Mouse (Mus musculus): ENCODE results near the gene Olfr1413.

The Olfr1413 gene

GRCm38 (mm10) chr1:92571022-92571421 lies at the start of gene Olfr1413:
TSS of gene Olfr1413 (plus strand) at chr1:92571322.
- no peak for DNase-seq (ENCODE audit: low spot score)

GRCm38 (mm10) chr1:92521376-92521775 lies 49.7 kb upstream of the Olfr1413 start:
- DNase-seq (ENCODE audit: low spot score) = peak; percentile 29

- DNase-seq (ENCODE audit: low spot score) = no peak
Observed at GRCm38 (mm10) chr1:92523764-92524163, 47.4 kb upstream of the Olfr1413 start.

GRCm38 (mm10) chr1:92536972-92537371 lies 34.1 kb upstream of the Olfr1413 start:
- DNase-seq (ENCODE audit: low spot score) = no peak

GRCm38 (mm10) chr1:92539071-92539470 lies 32.1 kb upstream of the Olfr1413 start:
- no peak for DNase-seq (ENCODE audit: low spot score)

- no peak for DNase-seq (ENCODE audit: low spot score)
Observed at GRCm38 (mm10) chr1:92545929-92546328, 25.2 kb upstream of the Olfr1413 start.

GRCm38 (mm10) chr1:92585479-92585878 lies 14.4 kb downstream of the Olfr1413 start, which contains the start of gene Olfr1412:
TSS of gene Olfr1412 (plus strand) at chr1:92585779.
- no peak for DNase-seq (ENCODE audit: low spot score)

GRCm38 (mm10) chr1:92594111-92594510 lies 23.0 kb downstream of the Olfr1413 start, which contains the start of gene Olfr1411:
TSS of gene Olfr1411 (plus strand) at chr1:92594411.
- DNase-seq (ENCODE audit: low spot score) = no peak

GRCm38 (mm10) chr1:92596019-92596418 lies 24.9 kb downstream of the Olfr1413 start:
- DNase-seq (ENCODE audit: low spot score) = no peak

GRCm38 (mm10) chr1:92605482-92605881 lies 34.4 kb downstream of the Olfr1413 start, which contains the start of gene Olfr1410:
TSS of gene Olfr1410 (plus strand) at chr1:92605782.
- DNase-seq (ENCODE audit: low spot score) = no peak

- no peak for DNase-seq (ENCODE audit: low spot score)
Observed at GRCm38 (mm10) chr1:92607711-92608110, 36.6 kb downstream of the Olfr1413 start.

GRCm38 (mm10) chr1:92611008-92611407 lies 39.9 kb downstream of the Olfr1413 start:
- peak; percentile 11 for DNase-seq (ENCODE audit: low spot score)

GRCm38 (mm10) chr1:92613175-92613574 lies 42.1 kb downstream of the Olfr1413 start:
- DNase-seq (ENCODE audit: low spot score) = no peak

- DNase-seq (ENCODE audit: low spot score) = no peak
Observed at GRCm38 (mm10) chr1:92614516-92614915, 43.4 kb downstream of the Olfr1413 start.

- no peak for DNase-seq (ENCODE audit: low spot score)
Observed at GRCm38 (mm10) chr1:92616046-92616445, 44.9 kb downstream of the Olfr1413 start.

- DNase-seq (ENCODE audit: low spot score) = no peak
Observed at GRCm38 (mm10) chr1:92617488-92617887, 46.4 kb downstream of the Olfr1413 start, which contains the start of gene Olfr12. TSS of gene Olfr12 (plus strand) at chr1:92617788.

- DNase-seq (ENCODE audit: low spot score) = peak; percentile 60
Observed at GRCm38 (mm10) chr1:92618360-92618759, 47.2 kb downstream of the Olfr1413 start.
